Comparison of ENCODE assay signal across 8 mouse cellular contexts in genomic region chr11:68602200-68602931, GRCm38 (mm10). TPM values are rescaled to one million over a fixed set of nuclear protein-coding genes. Genes with fewer than 3 reads are reported as not detected.
DNase-seq lines count a peak whose midpoint lies in the region; ATAC-seq lines count a peak whose summit lies in the region.
"Had no signal": no experiment of that assay in that cellular context is flagged by ENCODE, and none has a peak within 500 bp of the region (broad histone marks: within the 10 kb centered on the region; RNA-seq: fewer than 3 reads in every experiment).

No protein-coding gene starts in this region.

- ATAC-seq in neural tube, embryonic 15.5 days (ENCODE audit: low FRiP score), result no peak
- ATAC-seq in heart, embryonic 12.5 days (ENCODE audit: insufficient number of reproducible peaks, low FRiP score), result peak; percentile 76

- no peak overlapping the region for H3K4me3 ChIP-seq in neural tube, embryonic 15.5 days (replicated peaks)
- H3K4me3 ChIP-seq in heart, embryonic 12.5 days, result no peak overlapping the region
- peak overlapping the region; percentile 6; the same call in 1 of the 2 replicates for H3K4me3 ChIP-seq in limb, embryonic 10.5 days
- H3K4me3 ChIP-seq: megakaryocyte, embryonic 14.5 days had no signal

- 0 out of 2 replicates have a peak, but pooled peaks cover 3% of the 10 kb centered on the region for H3K27me3 ChIP-seq in neural tube, embryonic 15.5 days (replicated peaks)
- H3K27me3 ChIP-seq in heart, embryonic 12.5 days (replicated peaks), result no peaks in the 10 kb centered on the region
- no peaks in the 10 kb centered on the region for H3K27me3 ChIP-seq in limb, embryonic 10.5 days (ENCODE audit: low read depth, poor library complexity, severe bottlenecking)

- no peak overlapping the region for H3K9ac ChIP-seq in neural tube, embryonic 15.5 days (replicated peaks)
- H3K9ac ChIP-seq in heart, embryonic 12.5 days, result peak overlapping the region; percentile 21; the same call in 1 of the 2 replicates

- H3K4me2 ChIP-seq in neural tube, embryonic 15.5 days, result no peak overlapping the region
- H3K4me2 ChIP-seq in heart, embryonic 12.5 days, result peak overlapping the region; percentile 33

- peak; percentile 52 for DNase-seq in neural tube, embryonic 10.5 days (ENCODE audit: extremely low spot score, low spot score)
- DNase-seq in limb, embryonic 10.5 days (ENCODE audit: low spot score), result peak; percentile 62
- peak; percentile 47 for DNase-seq in yolk sac, embryonic 10.5 days (ENCODE audit: low spot score)
- DNase-seq in spleen, postnatal 36 days (ENCODE audit: low spot score in 2 of 2), result no peak
- DNase-seq in adrenal gland, postnatal 4 days (ENCODE audit: low spot score in 2 of 2), result no peak

- H3K4me1 ChIP-seq in neural tube, embryonic 15.5 days, result no peaks in the 10 kb centered on the region
- peaks cover 38% of the 10 kb centered on the region for H3K4me1 ChIP-seq in heart, embryonic 12.5 days (replicated peaks)
- peaks cover 36% of the 10 kb centered on the region for H3K4me1 ChIP-seq in limb, embryonic 10.5 days
- H3K4me1 ChIP-seq: megakaryocyte, embryonic 14.5 days had no signal

- no peaks in the 10 kb centered on the region for H3K36me3 ChIP-seq in neural tube, embryonic 15.5 days
- no peaks in the 10 kb centered on the region for H3K36me3 ChIP-seq in heart, embryonic 12.5 days
- H3K36me3 ChIP-seq in limb, embryonic 10.5 days, result no peaks in the 10 kb centered on the region

- no peak overlapping the region for H3K27ac ChIP-seq in neural tube, embryonic 15.5 days (replicated peaks)
- H3K27ac ChIP-seq in heart, embryonic 12.5 days (ENCODE audit: poor library complexity, severe bottlenecking), result peak overlapping the region; percentile 97
- H3K27ac ChIP-seq in limb, embryonic 10.5 days, result peak overlapping the region; percentile 84

- WGBS in neural tube, embryonic 15.5 days, result 26% methylated on average over 8 of the region's 8 CpGs
- 6% methylated on average over 8 of the region's 8 CpGs for WGBS in heart, embryonic 12.5 days
- WGBS in limb, embryonic 10.5 days, result 13% methylated on average over 8 of the region's 8 CpGs

- no peaks in the 10 kb centered on the region for H3K9me3 ChIP-seq in neural tube, embryonic 15.5 days (replicated peaks)
- no peaks in the 10 kb centered on the region for H3K9me3 ChIP-seq in heart, embryonic 12.5 days (replicated peaks)
- H3K9me3 ChIP-seq in limb, embryonic 10.5 days (replicated peaks), result no peaks in the 10 kb centered on the region

RNA-seq across cellular contexts. Expression of gene Ccdc42, which starts 15.5 kb away (rescaled TPM):
- 0.20 TPM in 1 of 2 replicates, not detected in the other for polyA plus RNA-seq in neural tube, embryonic 15.5 days (2015; fragmentation: Nextera tagmentation; extraction: Ambion mirVana)
- 0.46 and 0.55 TPM in 2 replicates for polyA plus RNA-seq in heart, embryonic 12.5 days (2016; fragmentation: Nextera tagmentation; extraction: Ambion mirVana)
- 0.64 and 0.89 TPM in 2 replicates for polyA plus RNA-seq in limb, embryonic 10.5 days (2016; fragmentation: Nextera tagmentation; extraction: Ambion mirVana)
- total RNA-seq in adrenal gland, postnatal 4 days (2021), result under 1 TPM in 1 of 2 experiments, not detected in 1; 0.53 TPM

RNA-seq across cellular contexts. Expression of gene Mfsd6l, which starts 46.4 kb away (rescaled TPM):
- polyA plus RNA-seq in neural tube, embryonic 15.5 days (2015; fragmentation: Nextera tagmentation; extraction: Ambion mirVana), result 0.23 TPM in 1 of 2 replicates, not detected in the other
- 0.08 TPM in 1 of 2 replicates, not detected in the other for polyA plus RNA-seq in heart, embryonic 12.5 days (2016; fragmentation: Nextera tagmentation; extraction: Ambion mirVana)
- polyA plus RNA-seq in limb, embryonic 10.5 days (2016; fragmentation: Nextera tagmentation; extraction: Ambion mirVana), result 0.11 and 0.16 TPM in 2 replicates
- total RNA-seq in adrenal gland, postnatal 4 days (2021), result under 1 TPM; 0.34 to 0.56 TPM

Comparison
In these comparisons a context has a peak if more than half of its experiments do, and no peak if none do; other contexts are left out.
1. DNase-seq: peak in neural tube, embryonic 10.5 days (single experiment), limb, embryonic 10.5 days (single experiment) and yolk sac, embryonic 10.5 days (single experiment); none in spleen, postnatal 36 days (0 of 2) and adrenal gland, postnatal 4 days (0 of 2).